Mouse (Mus musculus): Measurements from ENCODE around the gene Srrm1. TPM values are rescaled to one million over a fixed set of nuclear protein-coding genes. Genes with fewer than 3 reads are reported as not detected.
"Not testable (repeated sequence)": the region's sequence is repeated elsewhere in the genome, so short reads cannot be mapped to it uniquely, and the experiment has no call there.

Gene Srrm1
- polyA plus RNA-seq, 1 experiment from 2014 or later: 208 TPM

DNA sequence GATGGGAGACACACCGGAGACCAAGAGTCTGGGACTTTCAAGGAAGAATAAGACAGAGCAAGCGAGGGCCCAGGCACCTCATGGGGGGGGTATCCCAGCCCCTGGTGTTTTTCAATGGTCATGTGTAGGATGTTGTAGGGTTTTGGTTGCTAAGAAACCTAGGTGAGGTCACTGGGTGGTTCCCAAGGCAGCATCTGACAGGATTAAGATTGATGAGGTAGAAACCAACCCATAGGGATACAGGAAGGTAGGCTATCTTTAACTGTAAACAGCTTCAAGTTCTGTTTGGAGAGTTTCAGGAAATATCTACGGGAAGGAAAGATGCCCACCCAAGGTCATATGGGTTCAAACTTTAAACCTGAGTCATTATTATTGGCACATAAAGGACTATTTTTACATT, 59.3 kb downstream of the Srrm1 start:
- H3K9ac ChIP-seq (replicated peaks): no peak overlapping the region
- no peaks in the 10 kb centered on the region for H3K9me3 ChIP-seq
- H3K27me3 ChIP-seq: no peaks in the 10 kb centered on the region
- ATAC-seq (replicated peaks): no peak
- no peak overlapping the region for H3K4me2 ChIP-seq (replicated peaks)
- no peak overlapping the region for H3K4me3 ChIP-seq
- WGBS: 92% methylated on average over 3 of the region's 3 CpGs
- no peaks in the 10 kb centered on the region for H3K36me3 ChIP-seq
- H3K27ac ChIP-seq (replicated peaks): no peak overlapping the region
- peaks cover 10% of the 10 kb centered on the region for H3K4me1 ChIP-seq

DNA sequence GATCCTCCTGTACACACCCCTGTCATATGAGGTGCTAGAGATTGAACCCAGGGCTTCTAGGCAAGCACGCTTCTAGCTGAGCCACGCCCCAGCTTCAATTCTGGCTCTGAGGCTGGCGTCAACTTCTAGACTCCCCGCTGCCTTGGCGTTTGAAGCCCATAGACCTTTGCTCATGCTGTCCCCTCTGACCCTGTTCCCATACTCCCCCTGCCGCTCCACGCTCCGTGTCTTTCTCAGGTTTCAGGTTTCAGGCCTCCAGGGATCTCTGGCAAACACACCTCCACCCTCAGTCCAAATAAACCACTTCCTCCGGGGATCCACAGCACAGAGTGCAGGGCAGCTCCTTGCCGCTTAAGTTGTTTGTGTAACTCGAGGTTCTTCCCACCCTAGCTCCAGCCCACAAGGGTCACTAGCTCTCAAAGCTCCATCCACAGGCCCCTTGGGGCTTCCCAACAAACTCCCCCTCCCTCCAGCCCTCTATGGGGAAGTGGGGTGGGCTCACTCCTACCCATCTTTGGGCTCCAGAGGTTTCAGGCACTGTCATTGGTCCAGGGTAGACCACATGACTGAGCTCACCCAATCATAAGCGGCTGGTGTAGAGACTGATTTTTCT, 60.5 kb downstream of the Srrm1 start:
- ATAC-seq (replicated peaks): no peak
- no peak overlapping the region for H3K4me2 ChIP-seq (replicated peaks)
- no peaks in the 10 kb centered on the region for H3K9me3 ChIP-seq
- H3K4me3 ChIP-seq: no peak overlapping the region
- H3K36me3 ChIP-seq: no peaks in the 10 kb centered on the region
- WGBS: 18% methylated on average over 12 of the region's 12 CpGs
- no peak overlapping the region for H3K9ac ChIP-seq (replicated peaks)
- no peak overlapping the region for H3K27ac ChIP-seq (replicated peaks)
- H3K27me3 ChIP-seq: no peaks in the 10 kb centered on the region
- H3K4me1 ChIP-seq: no peaks in the 10 kb centered on the region

DNA sequence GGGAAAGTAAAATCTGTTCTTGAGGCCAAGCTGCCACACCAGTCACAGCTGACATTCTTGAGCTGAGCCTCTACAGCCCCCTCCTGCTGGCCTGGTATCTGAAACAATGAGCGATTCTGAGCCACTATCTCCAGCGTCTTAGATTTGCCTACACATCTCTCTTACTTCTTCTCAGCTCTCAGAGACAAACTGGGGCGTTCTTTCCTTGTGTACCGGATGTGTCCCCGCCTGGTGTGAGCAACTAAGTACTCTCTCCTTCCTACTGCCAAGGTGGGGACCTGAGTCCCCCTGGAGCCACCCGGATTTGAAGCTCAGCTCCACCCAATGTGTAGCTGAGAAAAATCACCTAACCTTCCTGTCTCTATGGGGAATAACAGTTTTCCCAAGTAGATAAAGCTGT, 61.3 kb downstream of the Srrm1 start:
- H3K27ac ChIP-seq (replicated peaks): no peak overlapping the region
- no peaks in the 10 kb centered on the region for H3K36me3 ChIP-seq
- H3K4me3 ChIP-seq: no peak overlapping the region
- WGBS: 68% methylated on average over 6 of the region's 6 CpGs
- 0 out of 2 replicates have a peak, but pooled peaks cover 3% of the 10 kb centered on the region for H3K4me1 ChIP-seq
- H3K9me3 ChIP-seq: no peaks in the 10 kb centered on the region
- no peak overlapping the region for H3K4me2 ChIP-seq (replicated peaks)
- ATAC-seq (replicated peaks): no peak
- no peak overlapping the region for H3K9ac ChIP-seq (replicated peaks)
- H3K27me3 ChIP-seq: no peaks in the 10 kb centered on the region

- Histone ChIP-seq H3K4me3 (no peak overlapping the region), H3K27me3 (no peaks in the 10 kb centered on the region), H3K27ac (replicated peaks) (no peak overlapping the region), H3K4me2 (replicated peaks) (no peak overlapping the region), H3K4me1 (0 out of 2 replicates have a peak, but pooled peaks cover 4% of the 10 kb centered on the region), H3K36me3 (no peaks in the 10 kb centered on the region), H3K9ac (replicated peaks) (no peak overlapping the region), H3K9me3 (no peaks in the 10 kb centered on the region)
- 85% methylated on average over 8 of the region's 8 CpGs for WGBS
- no peak for ATAC-seq (replicated peaks)
Observed at GRCm38 (mm10) chr4:135291199-135291598, 61.9 kb downstream of the Srrm1 start.

GRCm38 (mm10) chr4:135287975-135288374, 65.1 kb downstream of the Srrm1 start:
- no peak overlapping the region for H3K4me2 ChIP-seq (replicated peaks)
- H3K27me3 ChIP-seq: no peaks in the 10 kb centered on the region
- H3K9me3 ChIP-seq: no peaks in the 10 kb centered on the region
- 0 out of 2 replicates have a peak, but pooled peaks cover 4% of the 10 kb centered on the region for H3K4me1 ChIP-seq
- H3K27ac ChIP-seq (replicated peaks): no peak overlapping the region
- 90% methylated on average over 3 of the region's 3 CpGs for WGBS
- H3K36me3 ChIP-seq: no peaks in the 10 kb centered on the region
- no peak for ATAC-seq (replicated peaks)
- no peak overlapping the region for H3K9ac ChIP-seq (replicated peaks)
- no peak overlapping the region for H3K4me3 ChIP-seq

DNA sequence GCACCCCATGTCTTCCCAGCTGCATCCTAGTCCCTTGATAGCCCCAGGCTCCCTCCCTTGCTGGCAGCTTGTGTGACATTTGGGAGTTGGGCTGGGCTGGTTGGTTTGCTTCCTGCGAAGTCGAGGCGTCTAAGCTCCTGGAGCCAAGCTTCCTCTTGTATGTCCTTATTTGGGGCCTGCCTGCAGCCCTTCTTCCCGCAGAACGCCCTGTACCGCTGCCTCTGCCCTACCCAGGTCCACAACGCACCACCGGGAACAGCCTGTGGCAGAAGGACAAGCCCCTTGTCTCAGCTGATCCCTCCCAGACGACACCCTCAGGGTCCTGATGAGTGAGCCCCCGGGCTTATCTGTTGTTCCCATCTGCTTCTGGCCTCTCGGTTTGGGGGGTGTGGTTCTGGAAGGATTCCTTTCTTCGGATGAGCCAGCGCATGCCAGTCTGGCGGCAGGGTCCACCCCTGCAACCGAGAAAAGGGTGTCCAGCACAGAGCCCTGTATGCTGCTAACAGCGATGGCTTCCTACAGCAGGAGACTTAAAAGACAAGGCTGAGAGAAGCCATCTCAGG, 66.2 kb downstream of the Srrm1 start:
- H3K27me3 ChIP-seq: no peaks in the 10 kb centered on the region
- H3K4me1 ChIP-seq: 0 out of 2 replicates have a peak, but pooled peaks cover 4% of the 10 kb centered on the region
- 16% methylated on average over 16 of the region's 16 CpGs for WGBS
- H3K27ac ChIP-seq (replicated peaks): no peak overlapping the region
- no peak overlapping the region for H3K9ac ChIP-seq (replicated peaks)
- H3K4me2 ChIP-seq (replicated peaks): no peak overlapping the region
- H3K4me3 ChIP-seq: no peak overlapping the region
- no peaks in the 10 kb centered on the region for H3K9me3 ChIP-seq
- ATAC-seq (replicated peaks): no peak
- H3K36me3 ChIP-seq: no peaks in the 10 kb centered on the region

DNA sequence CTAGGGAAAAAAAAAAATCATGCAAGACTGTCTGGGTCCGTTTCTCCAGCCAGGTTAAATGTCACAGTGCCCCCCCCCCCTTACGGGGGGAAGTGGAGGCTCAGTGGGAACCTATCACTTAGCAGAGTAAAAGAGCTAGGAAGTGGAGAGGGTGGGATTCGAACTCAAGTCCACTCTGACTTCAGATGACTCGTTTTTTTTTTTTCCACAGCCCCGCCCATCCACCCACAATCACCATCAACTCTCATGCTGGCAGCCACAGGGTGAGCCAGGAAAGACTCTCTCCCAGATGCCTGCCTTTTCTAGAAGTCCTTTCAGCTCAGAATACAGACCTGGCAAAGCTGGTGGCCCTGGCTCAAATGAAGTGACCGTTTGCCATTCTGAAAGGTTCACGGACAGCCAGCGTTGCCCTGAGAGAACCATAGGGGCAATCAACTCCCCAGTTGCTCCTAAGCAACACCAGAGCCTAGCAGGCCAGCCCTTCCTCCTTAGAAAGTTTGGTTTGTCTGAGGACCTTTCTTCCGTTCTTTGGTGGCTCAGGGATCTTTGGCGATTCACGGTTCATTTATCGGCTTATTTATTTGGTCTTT, 67.0 kb downstream of the Srrm1 start:
- no peak for ATAC-seq (replicated peaks)
- H3K27me3 ChIP-seq: no peaks in the 10 kb centered on the region
- no peak overlapping the region for H3K9ac ChIP-seq (replicated peaks)
- no peaks in the 10 kb centered on the region for H3K9me3 ChIP-seq
- H3K36me3 ChIP-seq: no peaks in the 10 kb centered on the region
- no peak overlapping the region for H3K27ac ChIP-seq (replicated peaks)
- H3K4me3 ChIP-seq: no peak overlapping the region
- WGBS: 63% methylated on average over 12 of the region's 12 CpGs
- 0 out of 2 replicates have a peak, but pooled peaks cover 4% of the 10 kb centered on the region for H3K4me1 ChIP-seq
- H3K4me2 ChIP-seq (replicated peaks): no peak overlapping the region

DNA sequence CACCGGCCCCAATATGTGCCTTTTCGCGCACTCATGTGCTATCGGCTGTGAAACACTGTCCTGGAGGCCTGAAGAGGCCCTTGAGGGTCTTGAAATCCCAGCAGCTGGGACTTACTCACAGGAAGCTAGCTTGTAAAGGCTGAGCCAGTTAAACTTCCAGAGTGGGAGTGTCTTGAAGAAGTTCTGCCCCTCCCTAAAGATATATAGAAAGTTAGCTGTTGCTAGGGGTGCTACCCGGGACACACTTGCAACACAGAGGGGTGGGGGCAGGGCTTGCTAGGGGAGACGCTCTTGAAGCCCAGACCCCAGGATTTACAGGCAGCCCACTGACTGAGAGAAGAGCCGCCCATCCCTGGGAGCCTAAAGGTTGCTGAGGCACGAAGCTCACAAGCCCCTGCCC, 67.7 kb downstream of the Srrm1 start:
- Histone ChIP-seq H3K9me3 (no peaks in the 10 kb centered on the region), H3K4me3 (no peak overlapping the region), H3K36me3 (no peaks in the 10 kb centered on the region), H3K9ac (replicated peaks) (no peak overlapping the region), H3K27me3 (no peaks in the 10 kb centered on the region), H3K4me1 (0 out of 2 replicates have a peak, but pooled peaks cover 4% of the 10 kb centered on the region), H3K27ac (replicated peaks) (no peak overlapping the region), H3K4me2 (replicated peaks) (no peak overlapping the region)
- 63% methylated on average over 8 of the region's 8 CpGs for WGBS
- no peak for ATAC-seq (replicated peaks)

DNA sequence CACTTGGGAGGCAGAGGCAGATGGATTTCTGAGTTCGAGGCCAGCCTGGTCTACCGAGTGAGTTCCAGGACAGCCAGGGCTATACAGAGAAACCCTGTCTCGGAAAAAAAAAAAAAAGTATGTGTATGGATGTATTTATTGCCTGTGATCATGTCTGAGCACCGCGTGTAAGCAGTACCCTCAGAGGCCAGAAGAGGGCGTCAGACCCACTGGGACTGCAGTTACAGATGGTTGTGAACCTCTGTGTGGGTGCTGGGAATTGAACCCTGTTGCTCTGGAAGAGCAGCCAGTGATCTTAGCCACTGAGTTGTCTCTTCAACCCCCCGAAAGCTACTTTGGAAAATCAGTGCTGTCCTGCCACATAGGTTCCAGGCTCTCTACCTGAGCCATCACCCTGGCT, 69.2 kb downstream of the Srrm1 start:
- no peak for ATAC-seq (replicated peaks)
- H3K9me3 ChIP-seq: no peaks in the 10 kb centered on the region
- 86% methylated on average over 7 of the region's 7 CpGs for WGBS
- H3K4me2 ChIP-seq (replicated peaks): no peak overlapping the region
- H3K4me1 ChIP-seq: 0 out of 2 replicates have a peak, but pooled peaks cover 4% of the 10 kb centered on the region
- H3K4me3 ChIP-seq: no peak overlapping the region
- no peaks in the 10 kb centered on the region for H3K27me3 ChIP-seq
- no peaks in the 10 kb centered on the region for H3K36me3 ChIP-seq
- H3K9ac ChIP-seq (replicated peaks): no peak overlapping the region
- no peak overlapping the region for H3K27ac ChIP-seq (replicated peaks)

- Histone ChIP-seq H3K4me3 (no peak overlapping the region), H3K4me2 (replicated peaks) (no peak overlapping the region), H3K9ac (replicated peaks) (no peak overlapping the region), H3K27ac (replicated peaks) (no peak overlapping the region), H3K36me3 (no peaks in the 10 kb centered on the region), H3K27me3 (no peaks in the 10 kb centered on the region), H3K9me3 (no peaks in the 10 kb centered on the region), H3K4me1 (0 out of 2 replicates have a peak, but pooled peaks cover 4% of the 10 kb centered on the region)
- no peak for ATAC-seq (replicated peaks)
- 73% methylated on average over 4 of the region's 4 CpGs for WGBS
Observed at GRCm38 (mm10) chr4:135283417-135283816, 69.7 kb downstream of the Srrm1 start.

DNA sequence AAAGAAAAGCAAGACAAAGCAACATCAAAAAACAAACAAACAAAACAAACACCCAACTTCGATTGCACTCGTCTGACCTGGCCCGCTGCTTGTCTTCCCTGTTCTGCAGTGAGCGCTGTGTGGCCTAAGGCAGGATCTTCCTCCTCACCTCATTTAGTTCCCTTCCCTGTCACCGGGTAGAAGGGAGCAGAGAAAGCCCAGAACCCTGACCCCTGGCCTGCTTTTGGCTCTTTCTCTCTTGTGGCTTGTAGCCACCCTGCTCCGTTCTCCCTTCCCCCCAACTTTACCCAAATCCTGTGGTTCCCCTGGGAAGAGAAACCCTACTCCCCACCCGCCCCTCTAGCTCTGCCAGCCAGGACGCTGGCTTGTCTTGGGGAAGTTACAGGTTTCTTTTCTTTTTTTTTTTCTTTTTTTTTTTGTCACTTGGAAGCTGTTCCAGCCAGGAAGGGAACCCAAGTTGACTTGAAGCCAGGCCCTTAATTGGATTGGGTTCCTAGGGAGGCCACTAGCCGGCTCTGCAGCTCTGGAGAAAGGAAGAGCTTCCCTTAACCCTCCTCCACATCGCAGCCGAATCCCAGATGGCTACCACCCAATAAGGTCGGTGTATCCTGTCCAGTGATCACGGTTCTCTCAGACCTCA, 70.3 kb downstream of the Srrm1 start:
- no peak for ATAC-seq (replicated peaks)
- Histone ChIP-seq H3K36me3 (no peaks in the 10 kb centered on the region), H3K27ac (replicated peaks) (no peak overlapping the region), H3K4me1 (0 out of 2 replicates have a peak, but pooled peaks cover 4% of the 10 kb centered on the region), H3K4me2 (replicated peaks) (no peak overlapping the region), H3K9ac (replicated peaks) (no peak overlapping the region), H3K9me3 (no peaks in the 10 kb centered on the region), H3K27me3 (no peaks in the 10 kb centered on the region), H3K4me3 (no peak overlapping the region)
- 60% methylated on average over 13 of the region's 13 CpGs for WGBS

- H3K4me2 ChIP-seq (replicated peaks); H3K27me3 ChIP-seq: not testable (repeated sequence)
- 68% methylated on average over 2 of the region's 2 CpGs for WGBS
Observed at GRCm38 (mm10) chr4:135280016-135280415, 73.1 kb downstream of the Srrm1 start.

More at GRCm38 (mm10) chr4:135280016-135280415, 73.1 kb downstream of the Srrm1 start:
- not testable (repeated sequence) for ATAC-seq (replicated peaks); H3K9ac ChIP-seq (replicated peaks); H3K4me1 ChIP-seq; H3K27ac ChIP-seq (replicated peaks); H3K36me3 ChIP-seq; H3K4me3 ChIP-seq; H3K9me3 ChIP-seq

Measured in forebrain, embryonic 15.5 days (tissue).